Mouse (Mus musculus) bone marrow macrophage, adult 2 months (primary cell): ENCODE data around the gene Spg21. TPM values are rescaled to one million over a fixed set of nuclear protein-coding genes. Genes with fewer than 3 reads are reported as not detected.

Experiments used
- H3K27ac ChIP-seq: 2 replicates; pipeline ENCODE4 v1.5.1; 2012; ENCODE audit warnings: low read depth, low read length; ENCODE audit not compliant: insufficient read depth
- H3K4me1 ChIP-seq: 2 replicates; pipeline ENCODE4 v1.6.1; 2012; ENCODE audit warnings: low read length; ENCODE audit not compliant: control insufficient read depth, insufficient read depth
- H3K4me3 ChIP-seq: 2 replicates; pipeline ENCODE4 v1.5.1; 2012; ENCODE audit warnings: mild to moderate bottlenecking, low read length, moderate library complexity; ENCODE audit not compliant: insufficient read depth
- CTCF ChIP-seq: IDR thresholded peaks from 2 replicates; pipeline ENCODE4 v1.5.1; 2012; ENCODE audit warnings: low read depth, mild to moderate bottlenecking, low read length, moderate library complexity
- POLR2A ChIP-seq: IDR thresholded peaks from 2 replicates; pipeline ENCODE4 v1.6.1; 2012; ENCODE audit warnings: mild to moderate bottlenecking, low read depth, low read length, borderline replicate concordance
- polyA plus RNA-seq: library from polyadenylated mRNA; stranded (reverse); fragments of >200 nt; gene quantifications from 2 replicates; pipeline ENCODE4 v1.2.4, GENCODE M21; 2012; ENCODE audit not compliant: missing spikeins, insufficient read depth, insufficient read length

Gene Spg21
- polyA plus RNA-seq, 1 experiment = 104 TPM

- Histone ChIP-seq H3K4me1 (peaks cover 25% of the 10 kb centered on the region), H3K27ac (no peak overlapping the region), H3K4me3 (no peak overlapping the region)
- no peak for TF ChIP-seq CTCF
- TF ChIP-seq POLR2A = no peak
These were observed 4.5 kb downstream of the Spg21 start for GRCm38 (mm10) chr9:65465241-65465640.

GRCm38 (mm10) chr9:65467686-65468085, 6.9 kb downstream of the Spg21 start:
- Histone ChIP-seq H3K4me1 (peaks cover 22% of the 10 kb centered on the region), H3K4me3 (no peak overlapping the region), H3K27ac (no peak overlapping the region)
- TF ChIP-seq POLR2A (no peak), CTCF (no peak)

GRCm38 (mm10) chr9:65472769-65473168, 12.0 kb downstream of the Spg21 start:
- Histone ChIP-seq H3K4me3 (no peak overlapping the region), H3K27ac (no peak overlapping the region), H3K4me1 (peaks cover 10% of the 10 kb centered on the region)
- no peak for TF ChIP-seq CTCF
- no peak for TF ChIP-seq POLR2A

GRCm38 (mm10) chr9:65479158-65479557, 18.4 kb downstream of the Spg21 start:
- Histone ChIP-seq H3K4me1 (no peaks in the 10 kb centered on the region), H3K4me3 (no peak overlapping the region), H3K27ac (no peak overlapping the region)
- no peak for TF ChIP-seq POLR2A
- no peak for TF ChIP-seq CTCF

- no peaks in the 10 kb centered on the region for H3K4me1 ChIP-seq
- no peak overlapping the region for H3K4me3 ChIP-seq
- TF ChIP-seq POLR2A (no peak), CTCF (no peak)
- no peak overlapping the region for H3K27ac ChIP-seq
These were observed 19.3 kb downstream of the Spg21 start for GRCm38 (mm10) chr9:65480071-65480470.

GRCm38 (mm10) chr9:65491476-65491875, 30.7 kb downstream of the Spg21 start:
- TF ChIP-seq POLR2A = no peak
- Histone ChIP-seq H3K4me1 (peaks cover 8% of the 10 kb centered on the region), H3K27ac (no peak overlapping the region), H3K4me3 (no peak overlapping the region)

- H3K4me1 ChIP-seq = peaks cover 8% of the 10 kb centered on the region
- no peak overlapping the region for H3K4me3 ChIP-seq
- TF ChIP-seq POLR2A (no peak), CTCF (no peak)
- peak overlapping the region; percentile 92 for H3K27ac ChIP-seq
These were observed 31.6 kb downstream of the Spg21 start for GRCm38 (mm10) chr9:65492351-65492750.

GRCm38 (mm10) chr9:65492851-65493250, 32.1 kb downstream of the Spg21 start:
- H3K4me3 ChIP-seq = no peak overlapping the region
- H3K27ac ChIP-seq = peak overlapping the region; percentile 92
- TF ChIP-seq POLR2A (no peak), CTCF (no peak)

GRCm38 (mm10) chr9:65502146-65502545, 41.4 kb downstream of the Spg21 start:
- no peak overlapping the region for H3K4me3 ChIP-seq
- H3K27ac ChIP-seq = no peak overlapping the region
- no peak for TF ChIP-seq POLR2A
- TF ChIP-seq CTCF = no peak
- peaks cover 3% of the 10 kb centered on the region; the same call in 1 of the 2 replicates for H3K4me1 ChIP-seq

More at GRCm38 (mm10) chr9:65492851-65493250, 32.1 kb downstream of the Spg21 start:
- H3K4me1 ChIP-seq = peaks cover 8% of the 10 kb centered on the region

GRCm38 (mm10) chr9:65502721-65503505, 42.2 kb downstream of the Spg21 start:
- no peak overlapping the region for H3K27ac ChIP-seq
- no peak overlapping the region for H3K4me3 ChIP-seq
- TF ChIP-seq CTCF (no peak), POLR2A (no peak)
- peaks cover 3% of the 10 kb centered on the region; the same call in 1 of the 2 replicates for H3K4me1 ChIP-seq
